Comparison of ENCODE assay signal across 8 mouse cellular contexts in the genomic region with DNA sequence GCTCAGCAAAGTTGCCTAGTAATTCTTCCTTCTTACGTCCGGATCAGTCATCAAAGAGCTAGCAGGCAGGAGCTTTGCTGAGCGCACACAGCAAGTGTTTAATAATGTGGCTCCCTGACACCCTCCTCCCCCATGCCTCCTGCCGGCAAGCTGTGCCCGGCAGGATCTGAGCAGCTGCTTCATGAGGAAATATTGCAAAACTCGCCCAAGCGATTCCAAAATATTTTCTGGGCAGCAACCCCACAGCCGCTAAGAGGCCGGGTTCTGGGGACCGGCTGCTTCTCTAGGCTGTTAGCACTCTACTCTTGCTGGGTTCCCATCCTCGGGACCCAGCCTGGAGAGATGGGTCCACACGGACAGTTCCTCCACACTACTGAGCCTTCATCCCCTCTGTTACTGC.
DNase-seq lines count a peak whose midpoint lies in the region.

No protein-coding gene starts in this region.

- DNase-seq in adrenal gland, adult 2 months = peak; percentile 63
- DNase-seq in adrenal gland, postnatal 25 days = no peak
- peak; percentile 20 for DNase-seq in kidney, postnatal 14 days
- DNase-seq in kidney, adult 8-10 months = no peak
- peak; percentile 74 to 80 for DNase-seq in layer of hippocampus, adult 8-10 months (ENCODE audit: low spot score in 2 of 2)
- DNase-seq in lung, postnatal 14 days = peak; percentile 39
- no peak for DNase-seq in thymus, postnatal 0 days (ENCODE audit: low spot score)
- no peak for DNase-seq in spleen, postnatal 10 days (ENCODE audit: low spot score in 2 of 2)

Comparison
In these comparisons a context has a peak if more than half of its experiments do, and no peak if none do; other contexts are left out.
1. DNase-seq: peak in adrenal gland, adult 2 months (single experiment), kidney, postnatal 14 days (single experiment), layer of hippocampus, adult 8-10 months (2 of 2) and lung, postnatal 14 days (single experiment); none in adrenal gland, postnatal 25 days (single experiment), kidney, adult 8-10 months (0 of 2), thymus, postnatal 0 days (single experiment) and spleen, postnatal 10 days (0 of 2).